Mouse (Mus musculus): ENCODE results near the gene Gm11034.

Gene Gm11034

DNA sequence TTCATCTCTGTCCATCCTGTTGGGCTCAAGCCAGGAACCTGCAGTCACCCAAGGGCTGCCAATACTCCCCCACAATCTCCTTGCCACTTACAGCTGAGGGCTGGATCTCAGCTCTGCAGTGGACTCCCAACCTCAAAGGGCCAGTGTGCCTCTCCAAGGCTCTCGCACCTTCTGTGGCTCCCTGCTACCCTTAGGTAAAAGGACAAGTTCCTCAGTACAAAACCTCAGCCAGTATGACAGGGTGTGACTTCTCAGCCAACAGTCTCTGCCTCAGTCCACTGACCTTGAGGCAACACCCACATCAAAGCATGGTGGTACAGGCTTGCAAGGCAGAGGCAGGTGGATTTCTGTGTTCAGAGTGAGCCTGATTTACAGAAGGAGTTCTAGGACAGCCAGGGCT, 1.6 kb downstream of the Gm11034 start:
- DNase-seq (ENCODE audit: low spot score in 2 of 2) = no peak

DNA sequence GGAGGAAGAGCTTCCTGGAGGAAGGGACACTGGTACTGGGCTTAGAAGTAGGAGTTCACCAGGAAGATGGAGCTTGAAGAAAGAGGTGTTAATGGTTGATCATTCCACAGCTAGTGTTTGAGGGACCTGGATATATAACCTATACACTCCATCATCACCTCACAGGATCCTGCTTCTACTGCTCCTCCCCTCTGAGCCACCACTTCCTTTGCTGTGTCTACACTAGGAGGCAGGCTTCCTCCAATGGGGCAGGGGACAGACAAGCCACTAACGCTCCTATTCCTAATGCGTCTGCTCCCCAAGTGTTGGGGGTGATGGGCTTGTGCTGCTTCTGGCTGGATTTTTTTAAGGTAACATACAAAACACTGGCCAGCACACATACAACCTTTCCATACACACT, 2.7 kb downstream of the Gm11034 start:
- DNase-seq (ENCODE audit: low spot score in 2 of 2) = no peak

DNA sequence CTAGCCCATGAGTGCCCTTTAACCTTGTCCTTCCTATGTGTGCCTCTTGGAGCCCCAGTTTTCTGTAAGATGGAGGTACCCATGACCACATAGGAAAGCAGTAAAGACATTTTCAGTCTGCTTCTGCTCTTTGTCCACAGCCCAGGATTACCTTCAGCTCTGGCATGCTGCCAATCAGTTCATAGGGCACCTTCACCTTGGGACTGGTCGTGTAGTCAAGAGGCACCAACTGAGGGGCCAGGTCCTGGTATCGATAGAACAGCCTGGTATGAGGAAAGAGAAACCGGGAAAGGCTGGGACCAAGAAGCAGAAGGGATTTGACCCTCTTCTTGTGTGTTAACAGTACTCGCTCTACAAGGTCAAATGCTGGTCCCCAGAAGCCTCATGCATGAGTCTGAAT, 3.2 kb downstream of the Gm11034 start:
- no peak for DNase-seq (ENCODE audit: low spot score in 2 of 2)

DNA sequence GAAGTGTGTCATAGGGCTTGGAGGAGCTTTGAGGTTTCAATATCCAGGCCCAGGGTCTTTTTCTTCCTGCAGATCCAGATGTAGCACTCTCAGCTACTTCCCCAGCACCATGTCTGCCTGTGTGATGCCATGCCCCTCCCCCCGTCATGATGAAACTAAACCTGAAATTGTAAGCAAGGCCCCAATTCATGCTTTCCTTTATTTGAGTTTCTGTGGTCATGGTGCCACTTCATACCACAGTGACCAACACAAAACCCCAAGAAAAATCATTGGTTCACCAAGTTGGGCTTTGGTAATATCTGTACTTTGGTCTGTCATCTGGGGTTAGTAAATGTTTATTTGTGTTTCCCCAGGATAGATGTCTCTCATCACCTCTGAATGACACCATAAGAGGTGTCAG, 4.9 kb downstream of the Gm11034 start:
- DNase-seq (ENCODE audit: low spot score in 2 of 2) = no peak

DNA sequence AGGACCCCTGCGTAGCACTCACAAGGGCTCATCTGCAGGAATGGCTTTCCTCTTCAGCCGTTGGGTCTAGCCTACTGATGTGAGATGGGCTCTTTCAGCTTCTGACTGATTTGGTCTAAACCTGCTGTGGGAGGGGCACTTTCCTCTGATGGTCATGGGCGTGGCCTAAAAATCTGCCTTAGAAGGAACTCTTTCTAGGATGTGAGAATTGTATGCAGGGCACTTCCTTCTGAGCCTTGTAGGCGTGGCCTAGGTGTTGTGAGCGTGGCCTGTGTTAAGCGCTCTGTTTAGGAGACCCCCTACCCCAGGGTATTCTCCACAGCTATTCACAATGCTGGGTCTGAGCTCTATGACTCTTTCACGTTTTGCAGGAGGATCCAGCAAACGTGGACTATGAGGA, 15.4 kb downstream of the Gm11034 start:
- no peak for DNase-seq (ENCODE audit: low spot score in 2 of 2)

DNA sequence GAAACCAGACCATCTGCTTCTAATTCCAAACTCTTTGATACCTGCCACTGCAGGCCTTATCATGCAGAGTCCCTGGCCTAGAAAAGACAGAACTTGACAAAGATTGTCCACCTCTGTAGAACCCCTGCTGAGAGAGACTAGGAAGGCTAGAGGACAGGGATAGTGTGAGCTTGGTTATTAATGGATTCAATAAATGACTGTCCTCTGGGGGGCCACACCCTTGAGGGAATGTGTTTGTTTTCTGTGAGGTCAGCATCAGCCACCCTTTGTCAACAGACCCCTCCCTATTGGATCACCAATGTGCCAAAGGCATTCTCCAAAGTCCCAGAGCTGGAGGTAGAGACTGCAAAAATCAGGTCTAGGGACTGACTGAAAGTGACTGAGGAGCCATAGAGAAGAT, 21.4 kb downstream of the Gm11034 start:
- no peak for DNase-seq (ENCODE audit: low spot score in 2 of 2)

DNA sequence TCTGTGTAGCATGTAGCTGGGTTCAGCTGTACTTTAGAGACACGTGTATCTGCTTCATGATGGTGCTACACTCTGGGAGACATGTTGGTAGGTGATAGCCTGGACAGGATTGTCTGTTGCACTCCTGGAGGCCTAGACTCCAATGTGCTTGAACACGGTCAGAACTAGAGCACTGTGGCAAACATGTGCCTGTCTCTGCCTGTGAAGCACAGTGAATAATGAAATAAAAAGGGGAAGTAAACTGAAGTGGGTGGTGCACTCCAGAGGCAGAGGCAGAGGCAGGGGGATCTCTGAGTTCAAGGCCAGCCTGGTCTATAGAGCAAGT, 23.3 kb downstream of the Gm11034 start:
- no peak for DNase-seq (ENCODE audit: low spot score in 2 of 2)

DNA sequence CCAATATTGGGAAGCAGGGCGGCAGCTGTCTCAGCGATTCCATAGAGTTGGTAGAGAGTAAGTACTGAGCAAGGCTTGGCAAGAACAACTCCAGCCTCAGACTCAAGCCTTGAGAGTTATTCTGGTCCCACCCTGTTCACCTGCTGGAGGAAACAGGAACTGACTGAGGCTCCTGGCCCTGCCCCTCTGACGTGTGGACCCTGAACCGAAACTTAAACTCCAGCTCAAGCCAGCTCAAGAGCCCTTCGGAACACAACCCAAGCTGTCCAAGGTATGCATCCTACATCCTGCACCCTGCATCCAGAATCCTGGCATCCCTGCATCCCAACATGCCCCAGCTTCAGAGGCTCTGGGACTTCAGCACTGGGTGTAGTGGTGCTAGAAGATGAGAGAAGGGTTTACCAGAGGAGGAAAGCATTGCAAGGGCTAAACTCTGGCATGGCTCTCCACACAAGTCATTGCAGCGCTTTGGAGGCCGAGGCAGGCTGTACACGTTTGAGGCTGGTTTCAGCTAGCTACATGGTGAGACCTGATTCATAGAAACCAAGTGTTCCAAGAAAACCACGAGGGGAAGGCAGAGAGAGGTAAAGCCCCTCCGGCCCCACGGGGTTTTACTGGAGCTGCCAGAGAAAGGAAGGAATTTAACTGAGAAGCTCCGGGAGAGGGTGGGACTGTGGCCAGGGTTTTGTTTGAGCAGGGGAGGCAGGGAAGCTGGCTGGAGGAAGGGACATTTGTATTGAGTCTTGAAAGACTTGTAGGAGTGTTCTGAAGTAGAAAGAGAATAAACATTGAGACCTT, 23.8 kb downstream of the Gm11034 start, which contains the start of gene Hsh2d:
Gene Hsh2d, plus strand, starts transcription at position 222 of the 798 bp plus-strand sequence.
- peak; percentile 50 to 76 for DNase-seq (ENCODE audit: low spot score in 2 of 2)

DNA sequence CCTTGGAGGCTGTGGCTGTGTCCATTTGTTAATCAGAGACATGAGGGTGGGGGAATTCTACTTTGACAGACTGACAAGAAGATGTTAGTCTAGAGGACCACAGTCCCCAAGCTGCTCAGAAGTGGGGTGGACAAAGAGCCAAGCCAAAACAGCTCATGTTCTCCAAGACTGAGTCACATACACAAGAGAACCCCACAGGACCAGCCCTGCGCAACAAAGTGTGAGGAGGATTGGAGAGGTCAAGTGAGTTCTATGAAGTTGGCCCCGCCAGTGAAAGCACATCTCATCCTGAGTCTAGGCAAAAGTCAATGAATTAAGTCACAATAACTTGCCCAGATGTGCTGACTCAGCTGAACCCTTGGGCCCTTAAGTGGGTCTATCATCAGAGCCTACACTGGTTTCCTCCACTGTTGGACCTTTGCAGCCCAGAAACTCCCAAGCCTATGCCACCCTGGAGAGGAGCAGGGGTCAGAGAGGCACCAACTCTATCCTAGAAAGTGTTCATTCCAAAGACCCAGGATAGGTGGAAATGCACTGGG, 25.6 kb downstream of the Gm11034 start:
- no peak for DNase-seq (ENCODE audit: low spot score in 2 of 2)

DNA sequence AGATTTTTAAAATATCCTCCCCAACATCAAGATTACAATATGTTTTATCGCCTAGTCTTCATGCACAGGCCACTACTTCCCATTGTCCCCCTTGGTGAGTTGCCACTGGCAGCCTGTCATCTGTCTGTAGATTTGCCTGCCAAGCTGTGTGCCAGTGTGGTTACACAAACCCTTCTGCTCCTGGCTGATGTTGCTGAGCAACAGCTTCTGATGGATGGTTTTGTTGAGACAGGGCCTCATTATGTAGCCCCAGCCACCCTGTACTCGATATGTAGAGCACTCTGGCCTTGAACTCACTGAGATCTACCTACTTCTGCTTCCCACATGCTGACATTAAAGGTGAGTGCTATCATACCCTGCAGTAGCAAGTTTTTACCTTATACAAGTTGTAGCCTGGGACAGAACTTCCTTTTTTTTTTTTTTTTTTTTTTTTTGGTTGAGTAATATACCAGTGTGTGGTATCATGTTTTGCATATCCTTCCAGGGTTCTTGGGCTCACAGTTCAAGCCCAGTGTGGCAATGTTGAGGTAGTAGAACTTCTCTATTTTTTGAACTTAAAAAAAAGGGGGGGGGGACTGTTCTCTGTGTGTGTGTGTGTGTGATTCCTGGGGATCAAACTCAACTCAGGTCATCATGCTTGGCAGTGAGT, 29.8 kb downstream of the Gm11034 start:
- no peak for DNase-seq (ENCODE audit: low spot score in 2 of 2)

DNA sequence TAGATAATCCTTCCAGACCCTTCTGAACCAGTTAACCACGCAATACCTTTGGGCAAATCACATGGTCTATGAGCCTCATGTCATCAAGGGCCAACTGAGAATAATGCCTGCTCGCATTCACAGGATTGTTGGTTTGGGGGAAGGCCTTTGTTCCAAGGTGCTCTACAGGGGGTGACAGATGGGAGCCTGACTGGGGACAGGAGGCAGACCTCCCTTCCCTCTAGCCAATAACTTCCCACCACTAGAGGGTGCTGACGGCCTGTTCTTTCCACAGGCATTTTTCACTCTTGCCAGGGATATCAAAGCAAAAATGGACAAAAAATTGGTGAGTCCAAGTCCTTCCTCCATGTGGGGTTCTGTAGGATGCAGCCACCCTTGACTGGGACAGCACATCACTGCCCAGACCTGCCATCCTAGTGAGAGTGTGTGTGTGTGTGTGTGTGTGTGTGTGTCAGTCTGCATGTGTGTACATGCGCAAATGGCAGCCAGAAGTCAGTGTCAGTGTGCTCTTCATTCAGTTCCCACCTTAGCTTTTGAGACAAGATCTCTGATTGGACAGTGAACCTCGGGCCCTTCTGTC, 36.0 kb downstream of the Gm11034 start:
- DNase-seq (ENCODE audit: low spot score in 2 of 2) = peak; percentile 69 to 89

DNA sequence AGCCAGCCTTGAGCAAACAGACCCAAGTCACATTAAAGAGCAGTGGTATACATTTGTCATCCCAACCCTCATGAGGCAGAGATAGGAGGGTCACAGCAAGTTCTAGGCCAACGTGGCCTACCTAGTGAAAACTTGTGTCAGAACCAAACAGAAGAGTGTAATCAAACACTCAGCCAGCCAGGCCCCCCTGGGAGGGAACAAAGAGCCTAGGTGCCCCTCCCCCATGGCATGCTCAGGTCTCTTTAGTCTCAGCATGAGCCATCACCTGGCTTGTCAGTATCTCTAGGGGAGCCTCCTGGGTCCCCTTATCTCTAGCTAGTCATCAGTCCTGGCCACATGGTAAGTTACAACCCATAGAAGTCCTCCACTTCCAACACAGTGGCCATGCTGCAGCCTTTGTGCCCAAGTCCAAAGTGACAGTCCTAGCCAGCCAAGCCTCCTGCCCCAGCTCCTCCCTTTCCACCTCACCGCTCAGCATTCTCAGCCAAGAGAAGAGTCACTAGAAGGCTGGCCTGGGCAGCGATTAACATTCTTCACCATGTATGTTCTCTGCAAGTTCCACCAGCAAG, 43.7 kb downstream of the Gm11034 start:
- peak in 1 of 2 experiments; percentile 39 for DNase-seq (ENCODE audit: low spot score in 2 of 2)

DNA sequence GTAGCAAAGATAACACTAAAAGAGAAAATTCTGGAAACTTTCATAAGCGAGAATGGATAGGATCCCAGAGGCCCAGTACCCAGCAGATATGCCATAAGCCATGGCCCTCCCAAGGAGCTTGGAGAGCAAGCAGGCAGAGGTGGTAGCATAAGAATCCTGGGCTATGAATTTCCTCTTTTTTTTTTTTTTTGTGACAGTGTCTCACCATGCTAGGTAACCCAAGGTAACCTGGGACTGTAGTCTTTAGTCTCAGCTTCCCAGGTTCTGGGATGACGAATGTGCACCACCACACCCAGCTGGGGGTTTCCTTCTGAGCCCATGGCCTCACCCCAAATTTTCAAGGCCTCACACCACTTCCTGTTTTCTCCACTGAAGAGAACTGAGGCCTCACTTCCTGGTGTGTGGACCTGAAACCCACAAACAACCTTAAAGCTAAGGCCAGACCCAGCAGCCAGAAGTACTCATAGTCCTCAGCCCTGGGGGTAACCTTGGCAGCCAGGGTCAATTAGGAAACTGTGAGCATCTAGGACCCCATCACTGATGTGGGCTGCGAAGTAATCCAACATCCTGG, 44.3 kb downstream of the Gm11034 start:
- DNase-seq (ENCODE audit: low spot score in 2 of 2) = peak in 1 of 2 experiments; percentile 53

Data from spleen, postnatal 4 days (tissue).